ENCODE assay signal across 8 mouse cellular contexts in the genomic region with DNA sequence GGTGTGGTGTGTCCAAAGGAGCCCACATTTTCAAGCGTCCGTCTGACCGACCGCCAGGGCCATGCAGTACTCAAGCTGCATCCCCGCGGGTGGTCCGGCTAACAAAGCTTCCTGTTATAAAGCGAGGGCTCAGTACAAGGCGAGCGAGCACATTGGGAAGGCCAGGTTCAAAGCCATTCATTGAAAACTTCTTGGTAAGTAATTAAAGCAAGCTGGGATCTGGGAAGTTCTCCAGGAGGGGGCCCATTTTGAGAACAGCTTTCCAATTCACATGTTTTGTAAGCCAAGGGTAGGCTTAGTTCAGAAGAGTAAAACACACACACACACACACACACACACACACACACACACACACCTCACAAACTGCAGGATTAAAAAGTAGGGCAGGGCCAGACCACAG. TPM values are rescaled to one million over a fixed set of nuclear protein-coding genes. Genes with fewer than 3 reads are reported as not detected.
DNase-seq lines count a peak whose midpoint lies in the region; ATAC-seq and TF ChIP-seq lines count a peak whose summit lies in the region.

No protein-coding gene starts in this region.

- H3K4me2 ChIP-seq in forebrain, embryonic 11.5 days (ENCODE audit: low read depth, low read length, severe bottlenecking) = no peak overlapping the region
- no peak overlapping the region for H3K4me2 ChIP-seq in midbrain, embryonic 14.5 days (ENCODE audit: low read length)
- H3K4me2 ChIP-seq in liver, postnatal 0 days (ENCODE audit: low read depth, low read length) = no peak overlapping the region
- no peak overlapping the region for H3K4me2 ChIP-seq in intestine, embryonic 15.5 days (replicated peaks)

- H3K36me3 ChIP-seq in forebrain, embryonic 11.5 days (ENCODE audit: control insufficient read depth, insufficient read depth, low read length) = no peaks in the 10 kb centered on the region
- H3K36me3 ChIP-seq in midbrain, embryonic 14.5 days (ENCODE audit: control insufficient read depth, insufficient read depth, low read length) = no peaks in the 10 kb centered on the region
- no peaks in the 10 kb centered on the region for H3K36me3 ChIP-seq in liver, postnatal 0 days (replicated peaks; ENCODE audit: insufficient read depth, low read length)
- no peaks in the 10 kb centered on the region for H3K36me3 ChIP-seq in intestine, embryonic 15.5 days

- DNase-seq in brain, embryonic 14.5 days (ENCODE audit: low read depth) = peak; percentile 96
- DNase-seq in forebrain, embryonic 11.5 days (ENCODE audit: low spot score) = peak; percentile 88
- peak; percentile 44 to 50 for DNase-seq in layer of hippocampus, adult 8-10 months (ENCODE audit: low spot score in 2 of 2)
- DNase-seq in midbrain, embryonic 14.5 days = peak; percentile 67
- no peak for DNase-seq in cerebellum, postnatal 36 days
- no peak for DNase-seq in liver, postnatal 0 days

- H3K9ac ChIP-seq in forebrain, embryonic 11.5 days (ENCODE audit: low read length) = no peak overlapping the region
- H3K9ac ChIP-seq in midbrain, embryonic 14.5 days (replicated peaks; ENCODE audit: low read length) = no peak overlapping the region
- H3K9ac ChIP-seq in liver, postnatal 0 days (replicated peaks) = no peak overlapping the region
- H3K9ac ChIP-seq in intestine, embryonic 15.5 days = no peak overlapping the region

- TF ChIP-seq CTCF in brain, embryonic 14.5 days (IDR thresholded peaks at IDR 0.05; ENCODE audit: borderline replicate concordance, extremely low read depth, insufficient read depth, insufficient read length) = no peak
- no peak for TF ChIP-seq CTCF in liver, postnatal 0 days (IDR thresholded peaks at IDR 0.05; ENCODE audit: low read depth)

- no peak overlapping the region for H3K4me3 ChIP-seq in forebrain, embryonic 11.5 days (ENCODE audit: low read depth, low read length)
- no peak overlapping the region for H3K4me3 ChIP-seq in midbrain, embryonic 14.5 days (replicated peaks; ENCODE audit: low read depth, low read length)
- H3K4me3 ChIP-seq in liver, postnatal 0 days (ENCODE audit: low read depth, low read length) = no peak overlapping the region
- no peak overlapping the region for H3K4me3 ChIP-seq in intestine, embryonic 15.5 days (replicated peaks)

- no peak for TF ChIP-seq POLR2A in brain, embryonic 14.5 days (IDR thresholded peaks at IDR 0.05; ENCODE audit: borderline replicate concordance, extremely low read depth, insufficient read depth, insufficient read length, poor library complexity, severe bottlenecking)

- no peak overlapping the region for H3K27ac ChIP-seq in forebrain, embryonic 11.5 days (ENCODE audit: low read depth, low read length)
- no peak overlapping the region for H3K27ac ChIP-seq in midbrain, embryonic 14.5 days (replicated peaks; ENCODE audit: low read depth, low read length)
- H3K27ac ChIP-seq in liver, postnatal 0 days (ENCODE audit: low read depth) = no peak overlapping the region
- H3K27ac ChIP-seq in intestine, embryonic 15.5 days = no peak overlapping the region

- no peaks in the 10 kb centered on the region; the same call in 1 of the 2 replicates for H3K4me1 ChIP-seq in forebrain, embryonic 11.5 days (replicated peaks; ENCODE audit: control insufficient read depth, insufficient read depth, low read length)
- H3K4me1 ChIP-seq in midbrain, embryonic 14.5 days (ENCODE audit: control insufficient read depth, insufficient read depth, low read length) = no peaks in the 10 kb centered on the region
- no peaks in the 10 kb centered on the region for H3K4me1 ChIP-seq in liver, postnatal 0 days (ENCODE audit: insufficient read depth)
- no peaks in the 10 kb centered on the region for H3K4me1 ChIP-seq in intestine, embryonic 15.5 days (replicated peaks)

- H3K9me3 ChIP-seq in forebrain, embryonic 11.5 days (ENCODE audit: control insufficient read depth, low read length) = no peaks in the 10 kb centered on the region
- H3K9me3 ChIP-seq in midbrain, embryonic 14.5 days (ENCODE audit: control insufficient read depth, low read length) = no peaks in the 10 kb centered on the region
- no peaks in the 10 kb centered on the region for H3K9me3 ChIP-seq in liver, postnatal 0 days (ENCODE audit: low read length)
- no peaks in the 10 kb centered on the region for H3K9me3 ChIP-seq in intestine, embryonic 15.5 days

- TF ChIP-seq EP300 in liver, postnatal 0 days (IDR thresholded peaks at IDR 0.05; ENCODE audit: low read depth) = no peak

- peak; percentile 95 for ATAC-seq in forebrain, embryonic 11.5 days (replicated peaks; ENCODE audit: low FRiP score)
- ATAC-seq in midbrain, embryonic 14.5 days (ENCODE audit: low FRiP score, low TSS enrichment) = peak; percentile 24; the same call in 1 of the 2 replicates
- no peak for ATAC-seq in inflammation-experienced regulatory T-cells, adult 6 months
- no peak for ATAC-seq in liver, postnatal 0 days
- ATAC-seq in intestine, embryonic 15.5 days = no peak

- peaks cover 6% of the 10 kb centered on the region; the same call in 1 of the 2 replicates for H3K27me3 ChIP-seq in forebrain, embryonic 11.5 days (ENCODE audit: control insufficient read depth, insufficient read depth, low read length)
- no peaks in the 10 kb centered on the region for H3K27me3 ChIP-seq in midbrain, embryonic 14.5 days (ENCODE audit: control insufficient read depth, insufficient read depth, low read length)
- H3K27me3 ChIP-seq in liver, postnatal 0 days (ENCODE audit: insufficient read depth, low read length) = no peaks in the 10 kb centered on the region
- H3K27me3 ChIP-seq in intestine, embryonic 15.5 days (replicated peaks) = no peaks in the 10 kb centered on the region

- WGBS in forebrain, embryonic 11.5 days = 10% methylated on average over 10 of the region's 10 CpGs
- 16% methylated on average over 10 of the region's 10 CpGs for WGBS in midbrain, embryonic 14.5 days
- WGBS in liver, postnatal 0 days (ENCODE audit: insufficient replicate concordance) = 79% methylated on average over 10 of the region's 10 CpGs
- WGBS in intestine, embryonic 15.5 days = 65% methylated on average over 10 of the region's 10 CpGs

RNA-seq across cellular contexts. Expression of a gene that starts 57.3 kb away (rescaled TPM):
- polyA plus RNA-seq in brain, embryonic 14.5 days (2012; rRNA removed) = 16.7 and 20.6 TPM in 2 replicates
- 27.6 and 28.8 TPM in 2 replicates for polyA plus RNA-seq in forebrain, embryonic 11.5 days (2014; fragmentation: Nextera tagmentation; extraction: Ambion mirVana)
- 1 to 10 TPM; 8.5 to 9.7 (median 8.9) TPM for total RNA-seq in layer of hippocampus, adult 8-10 months (2022)
- 17.1 and 23.6 TPM in 2 replicates for polyA plus RNA-seq in midbrain, embryonic 14.5 days (2014; fragmentation: Nextera tagmentation; extraction: Ambion mirVana)
- polyA plus RNA-seq in inflammation-experienced regulatory T-cells, adult 6 months (2017; shearing (Covaris generic)) = 1 to 10 TPM; 1.9 to 5.7 (median 3.7) TPM
- polyA plus RNA-seq in liver, postnatal 0 days (2015; fragmentation: Nextera tagmentation; extraction: Ambion mirVana) = 6.4 and 7.1 TPM in 2 replicates
- 24.5 and 25.4 TPM in 2 replicates for polyA plus RNA-seq in intestine, embryonic 15.5 days (2015; fragmentation: Nextera tagmentation; extraction: Ambion mirVana)

Comparison
In these comparisons a context has a peak if more than half of its experiments do, and no peak if none do; other contexts are left out.
1. DNase-seq: peak in brain, embryonic 14.5 days (single experiment), forebrain, embryonic 11.5 days (single experiment), layer of hippocampus, adult 8-10 months (2 of 2) and midbrain, embryonic 14.5 days (single experiment); none in cerebellum, postnatal 36 days (0 of 2) and liver, postnatal 0 days (single experiment).
2. ATAC-seq: peak in forebrain, embryonic 11.5 days (single experiment) and midbrain, embryonic 14.5 days (single experiment); none in inflammation-experienced regulatory T-cells, adult 6 months (single experiment), liver, postnatal 0 days (single experiment) and intestine, embryonic 15.5 days (single experiment).